Mouse (Mus musculus) adrenal gland, postnatal 10 days (tissue): Measurements from ENCODE around the gene Itgam. TPM values are rescaled to one million over a fixed set of nuclear protein-coding genes. Genes with fewer than 3 reads are reported as not detected.

Experiments used
- DNase-seq: peaks from one replicate; pipeline ENCODE4 v3.0.0; 2021; ENCODE audit warnings: mixed read lengths
- total RNA-seq, 2 experiments: library from RNA; stranded (reverse); gene quantifications; 2 replicates each; pipeline ENCODE4 v1.2.3; 2021

The Itgam gene
- total RNA-seq, 2 experiments from 2014 or later = 5.4 to 5.9 TPM

DNA sequence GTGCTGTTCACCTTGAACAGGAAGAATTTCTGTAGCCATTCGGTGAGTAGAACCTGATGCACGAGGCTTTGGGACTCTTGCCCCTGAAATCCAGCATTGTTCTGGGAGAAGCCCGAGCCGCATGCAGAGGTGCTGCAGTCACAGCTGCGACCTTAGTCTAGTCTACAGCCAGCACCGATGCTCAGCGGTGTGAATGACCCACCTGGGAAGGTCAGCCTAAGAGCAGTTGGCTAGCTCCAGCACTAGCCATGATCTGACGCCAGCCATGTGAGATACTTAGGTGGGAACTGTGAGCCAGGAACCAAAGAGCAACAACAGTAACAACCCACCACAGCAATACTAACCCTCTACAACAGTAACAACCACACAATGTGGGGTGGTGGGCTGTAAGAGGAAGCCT is 4.6 kb upstream of the Itgam start:
- DNase-seq = no peak

- no peak for DNase-seq
Observed at GRCm38 (mm10) chr7:128058576-128058975, 3.9 kb upstream of the Itgam start.

GRCm38 (mm10) chr7:128059091-128059490 is 3.3 kb upstream of the Itgam start:
- no peak for DNase-seq

- DNase-seq = no peak
Observed at GRCm38 (mm10) chr7:128063211-128063781, 856 bp downstream of the Itgam start.

- DNase-seq = no peak
Observed at GRCm38 (mm10) chr7:128065547-128065946, 3.1 kb downstream of the Itgam start.

- DNase-seq = peak; percentile 12
Observed at GRCm38 (mm10) chr7:128067847-128068246, 5.4 kb downstream of the Itgam start.

DNA sequence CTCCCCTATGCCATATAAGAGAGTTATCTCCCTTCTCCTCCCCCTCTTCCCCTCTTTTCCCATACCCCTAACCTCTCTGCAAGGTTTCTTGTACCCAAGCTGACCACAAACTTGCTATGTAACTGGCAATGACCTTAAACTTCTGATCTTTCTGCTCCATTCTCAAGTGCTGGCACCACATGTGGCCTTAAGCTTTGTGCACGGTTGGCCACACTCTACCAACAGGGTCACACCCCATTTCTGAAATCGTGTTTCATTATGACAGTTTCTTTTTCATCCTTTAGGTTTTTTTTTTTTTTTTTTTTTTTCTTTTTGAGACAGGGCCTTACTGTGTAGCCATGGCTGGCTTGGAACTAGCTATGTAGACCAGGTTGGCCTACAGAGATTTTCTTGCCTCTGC is 7.4 kb downstream of the Itgam start:
- DNase-seq = no peak

DNA sequence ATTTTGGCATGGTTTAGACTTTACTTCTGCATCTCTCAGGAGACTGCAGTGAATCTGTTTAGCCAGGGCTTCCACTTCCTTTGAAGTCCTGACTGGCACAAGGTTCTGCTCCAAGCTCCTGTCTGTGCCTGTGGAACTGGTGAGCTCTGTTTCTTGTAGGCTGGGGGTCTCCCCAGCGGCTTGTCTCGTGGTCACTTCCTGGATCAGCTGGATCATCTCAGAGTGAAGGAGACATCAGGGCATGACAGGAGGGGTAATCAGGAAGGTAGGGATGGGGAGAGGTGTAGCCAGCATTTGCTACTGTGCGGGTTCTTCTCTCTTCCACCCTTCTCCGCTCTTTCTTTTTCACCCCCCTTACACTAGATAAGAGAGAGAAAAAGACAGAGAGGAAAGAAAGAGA is 9.4 kb downstream of the Itgam start:
- DNase-seq = no peak

DNA sequence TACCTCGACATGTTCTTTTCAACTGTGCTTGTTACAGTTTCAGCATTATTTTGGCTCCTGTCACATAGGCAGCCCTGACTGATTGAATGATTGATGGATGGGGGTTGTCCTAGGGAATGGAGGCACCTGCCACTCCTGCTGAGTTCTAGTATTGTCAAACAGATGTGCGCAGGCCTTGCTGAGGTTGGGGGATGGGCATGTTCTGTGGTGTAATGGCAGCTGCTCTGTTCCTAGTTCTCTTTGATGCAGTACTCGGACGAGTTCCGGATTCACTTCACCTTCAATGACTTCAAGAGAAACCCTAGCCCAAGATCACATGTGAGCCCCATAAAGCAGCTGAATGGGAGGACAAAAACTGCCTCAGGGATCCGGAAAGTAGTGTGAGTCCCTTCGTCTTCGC is 17.6 kb downstream of the Itgam start:
- no peak for DNase-seq

DNA sequence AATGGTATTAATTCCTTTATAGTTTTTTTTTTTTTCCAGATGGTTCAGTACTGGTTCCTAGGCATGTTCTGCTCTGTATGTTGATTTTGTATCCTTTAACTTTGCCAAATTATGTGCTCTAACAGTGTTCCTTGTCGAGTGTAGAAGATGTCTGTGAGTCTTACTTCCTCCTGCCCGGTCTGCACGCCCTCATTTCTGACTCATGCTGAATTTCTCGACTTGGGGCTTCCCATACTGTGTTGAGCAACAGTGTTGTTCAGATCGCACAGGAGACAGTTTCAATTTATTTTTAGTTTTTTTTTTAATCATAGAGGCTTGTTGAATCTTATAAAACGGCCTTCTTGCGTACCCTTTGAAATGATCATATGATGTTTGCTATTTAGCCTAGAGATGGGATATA is 26.7 kb downstream of the Itgam start:
- DNase-seq = no peak

- no peak for DNase-seq
Observed at GRCm38 (mm10) chr7:128098135-128098534, 35.7 kb downstream of the Itgam start.

DNA sequence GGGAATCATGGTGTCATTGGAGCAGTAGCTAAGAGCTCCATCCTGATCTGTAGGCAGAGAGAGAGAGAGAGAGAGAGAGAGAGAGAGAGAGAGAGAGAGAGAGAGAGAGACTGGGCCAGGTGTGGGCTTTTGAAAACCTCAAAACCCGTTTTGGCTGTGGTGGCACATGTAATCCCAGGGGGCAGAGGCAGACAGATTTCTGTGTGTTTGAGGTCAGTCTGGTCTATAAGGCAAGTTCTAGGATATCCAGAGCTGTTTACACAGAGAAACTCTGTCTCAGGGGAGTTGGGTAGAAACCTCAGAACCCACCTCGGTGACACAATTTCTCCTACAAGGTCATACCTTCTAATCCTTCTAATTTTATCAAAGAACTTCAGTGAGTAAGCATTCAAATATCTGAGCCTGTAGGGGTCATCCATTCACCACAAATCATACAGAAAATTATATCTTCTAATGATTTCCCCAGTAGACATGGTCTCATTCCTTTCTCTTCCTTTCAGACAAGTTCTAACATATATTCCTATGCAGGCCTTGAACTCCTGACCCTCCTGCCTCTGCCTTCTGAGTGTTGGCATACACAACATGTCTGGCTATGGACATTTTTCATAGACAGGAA is 38.4 kb downstream of the Itgam start:
- DNase-seq = no peak

GRCm38 (mm10) chr7:128105246-128105645 is 42.8 kb downstream of the Itgam start:
- no peak for DNase-seq

- no peak for DNase-seq
Observed at GRCm38 (mm10) chr7:128107462-128107861, 45.0 kb downstream of the Itgam start.

DNA sequence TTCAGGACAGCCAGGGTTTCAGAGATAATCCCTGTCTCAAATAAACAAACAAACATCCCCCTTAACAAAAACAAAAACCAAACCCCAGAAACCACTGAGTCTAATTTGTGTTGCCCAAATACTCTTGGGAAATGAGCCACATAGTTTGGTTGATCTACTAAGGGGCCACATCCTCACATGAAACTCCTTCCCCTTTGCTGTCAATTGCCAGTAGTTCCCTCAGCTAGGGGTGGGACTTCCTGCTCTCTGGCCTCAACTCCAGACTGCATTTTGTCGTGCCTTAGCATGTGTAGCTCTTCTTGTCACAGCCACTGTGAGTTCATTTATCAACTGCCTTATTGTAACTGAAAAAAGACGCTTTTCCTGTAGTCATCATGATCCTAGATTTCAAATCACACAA is 47.9 kb downstream of the Itgam start:
- no peak for DNase-seq

GRCm38 (mm10) chr7:128112131-128112530 is 49.7 kb downstream of the Itgam start:
- no peak for DNase-seq

DNA sequence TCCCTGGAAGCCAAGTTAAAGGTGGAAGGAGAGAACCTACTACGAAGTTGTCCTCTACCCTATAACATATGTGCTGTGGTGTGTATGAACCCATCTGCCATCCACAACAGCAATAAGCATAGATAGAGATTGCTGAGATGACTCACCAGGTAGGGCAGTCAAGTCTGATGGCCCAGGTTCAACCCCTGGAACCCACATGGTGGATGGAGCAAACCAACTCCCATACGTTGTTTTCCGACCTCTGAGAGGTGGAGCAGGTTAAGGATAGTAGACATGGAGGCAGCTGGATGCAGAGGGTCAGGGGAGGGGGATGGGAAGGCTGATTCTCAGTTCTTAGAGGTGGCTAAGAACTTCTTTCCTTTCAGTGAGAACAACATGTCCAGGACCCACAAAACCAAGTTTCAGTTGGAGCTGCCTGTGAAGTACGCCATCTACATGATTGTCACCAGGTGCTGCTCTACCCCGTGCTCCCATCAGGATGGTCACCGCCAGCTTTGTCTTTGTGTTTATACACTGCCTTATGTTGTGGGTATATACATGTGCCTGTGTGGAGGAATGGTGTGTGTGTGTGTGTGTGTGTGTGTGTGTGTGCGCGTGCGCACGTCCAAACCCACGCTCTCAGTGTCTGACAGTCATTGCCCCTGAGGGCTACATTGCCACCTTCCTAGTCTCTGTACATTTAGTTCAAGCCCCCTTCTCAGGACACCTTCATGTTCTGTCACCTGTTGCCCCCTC is 52.1 kb downstream of the Itgam start:
- no peak for DNase-seq

- no peak for DNase-seq
Observed at GRCm38 (mm10) chr7:128115211-128115958, 52.9 kb downstream of the Itgam start.

DNA sequence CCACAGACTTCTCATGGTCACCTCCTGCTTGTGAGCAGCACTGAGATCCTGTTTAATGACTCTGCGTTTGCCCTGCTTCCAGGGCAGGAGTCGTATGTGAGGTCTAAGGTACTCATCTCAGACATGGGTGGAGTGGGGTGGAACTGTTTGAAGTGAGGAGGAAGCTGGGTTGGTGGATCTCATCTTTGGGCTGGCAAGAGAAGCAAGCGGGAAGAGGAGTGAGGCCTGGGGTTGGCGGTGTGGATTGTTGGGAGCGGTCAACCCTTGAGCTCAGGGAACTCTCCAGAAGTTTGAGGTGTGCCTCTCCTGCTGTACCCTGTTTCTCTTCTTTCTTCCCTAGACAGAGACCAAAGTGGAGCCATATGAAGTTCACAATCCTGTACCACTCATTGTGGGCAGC is 54.0 kb downstream of the Itgam start:
- DNase-seq = no peak

DNA sequence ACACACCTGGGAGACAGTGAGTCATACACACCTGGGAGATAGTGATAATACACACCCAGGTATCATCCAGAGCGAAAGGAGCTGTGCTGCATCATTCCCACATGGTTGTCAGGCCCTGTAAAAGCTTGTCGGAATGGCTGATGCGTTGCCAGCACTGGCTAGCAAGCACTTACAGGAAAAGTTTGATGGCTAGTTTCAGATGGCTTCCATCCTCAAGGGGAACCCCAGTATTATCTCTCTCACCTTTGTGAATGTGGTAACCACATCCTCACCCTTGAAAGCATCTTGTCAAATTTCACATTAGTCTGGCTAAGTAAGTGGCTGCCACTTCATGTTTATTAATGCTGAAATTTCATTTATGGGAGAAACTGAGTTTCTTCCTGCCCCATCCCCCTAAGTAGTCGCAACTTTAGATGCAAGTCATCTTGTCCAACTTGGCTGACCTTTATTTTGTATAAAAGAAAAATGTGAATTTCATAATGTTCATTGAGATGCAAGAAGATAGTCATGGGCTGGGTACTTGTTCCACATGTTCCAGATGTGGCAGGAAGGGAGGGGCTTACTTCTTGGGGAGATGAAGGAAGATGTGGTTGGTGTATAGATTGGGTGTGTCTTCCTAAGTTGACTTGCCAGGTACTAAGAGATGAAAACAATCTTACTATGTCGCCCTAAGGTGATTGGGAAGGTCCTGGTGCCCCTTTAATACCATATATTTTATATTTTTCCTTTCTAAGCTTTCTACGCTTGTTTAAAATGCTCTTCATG is 57.5 kb downstream of the Itgam start:
- DNase-seq = no peak

GRCm38 (mm10) chr7:128128741-128129720 is 66.6 kb downstream of the Itgam start, which contains the start of gene Itgax:
Gene Itgax, plus strand, starts transcription at chr7:128129547.
- DNase-seq = peak; percentile 37
